Mouse (Mus musculus) R1 (cell line): ENCODE data around the gene Ceacam9.
"Not testable (repeated sequence)": the region's sequence is repeated elsewhere in the genome, so short reads cannot be mapped to it uniquely, and the experiment has no call there.

Experiments
- DNase-seq: peaks from one replicate; pipeline ENCODE4 v3.0.0-alpha.2; 2018; ENCODE audit warnings: low read depth, low spot score

Ceacam9 gene

DNA sequence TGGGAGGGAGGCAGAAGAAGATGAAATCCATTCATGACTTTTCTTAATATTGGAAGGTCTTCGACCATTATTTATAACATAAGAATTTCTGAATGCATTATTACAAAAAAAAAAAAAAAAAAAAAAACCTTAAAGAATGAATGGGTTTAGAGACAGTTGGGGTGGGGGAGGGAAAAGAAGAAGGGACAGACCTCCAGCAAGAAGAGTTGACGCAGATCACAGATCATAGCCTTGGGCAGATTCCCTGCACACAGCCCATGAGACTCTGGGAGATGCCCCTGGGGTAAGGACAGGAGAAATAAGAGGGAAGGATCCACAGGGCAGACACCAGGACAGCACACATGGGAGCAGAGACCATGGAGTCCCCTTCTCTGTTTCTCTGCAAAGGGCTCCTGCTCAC lies at the start of gene Ceacam9:
Gene Ceacam9 (plus strand): TSS at position 301 of the 400 bp plus-strand sequence.
- DNase-seq: no peak

DNA sequence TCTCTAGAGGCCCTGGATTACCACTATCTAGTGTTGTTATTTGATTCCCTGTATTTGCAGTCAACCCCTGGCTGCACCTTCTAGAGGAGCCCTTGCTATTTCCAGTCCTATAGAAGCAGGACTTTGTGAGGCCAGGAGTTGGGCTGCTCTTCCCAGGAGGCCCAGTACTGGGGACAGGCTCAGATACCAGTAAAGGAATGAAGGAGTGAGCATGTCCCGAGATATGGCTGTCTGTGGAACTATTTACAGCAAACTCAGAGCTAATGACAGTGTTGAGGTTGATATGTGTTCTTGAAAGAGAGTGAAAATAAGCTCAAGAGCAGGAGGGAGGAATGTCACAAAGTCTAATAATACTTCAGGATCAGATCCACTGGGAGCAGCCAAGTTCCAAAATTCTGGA lies 47.9 kb upstream of the Ceacam9 start:
- no peak for DNase-seq

DNA sequence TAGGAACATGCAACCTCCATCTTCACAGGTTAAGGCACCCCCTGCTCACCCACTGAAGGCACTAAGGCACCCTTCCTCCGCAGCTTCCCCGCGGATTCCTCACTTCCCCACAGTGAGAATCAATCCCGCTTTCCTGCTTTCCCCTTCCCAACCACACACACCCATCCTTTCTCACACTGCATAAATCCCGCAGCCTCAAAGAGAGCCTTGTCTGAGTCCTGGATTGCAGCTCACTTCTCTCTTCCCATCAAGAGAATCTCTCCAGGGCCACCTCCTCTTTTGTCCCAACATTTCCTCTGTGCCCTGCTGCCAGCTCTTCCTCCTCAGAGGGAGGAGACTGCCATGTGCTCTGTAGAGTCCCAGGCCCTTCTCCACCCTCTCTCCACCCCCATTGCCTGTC lies 47.0 kb upstream of the Ceacam9 start:
- DNase-seq: not testable (repeated sequence)

GRCm38 (mm10) chr7:16675605-16676004 lies 46.1 kb upstream of the Ceacam9 start, which contains the start of gene Ceacam15:
Gene Ceacam15, minus strand, starts transcription at chr7:16675705.
- no peak for DNase-seq

DNA sequence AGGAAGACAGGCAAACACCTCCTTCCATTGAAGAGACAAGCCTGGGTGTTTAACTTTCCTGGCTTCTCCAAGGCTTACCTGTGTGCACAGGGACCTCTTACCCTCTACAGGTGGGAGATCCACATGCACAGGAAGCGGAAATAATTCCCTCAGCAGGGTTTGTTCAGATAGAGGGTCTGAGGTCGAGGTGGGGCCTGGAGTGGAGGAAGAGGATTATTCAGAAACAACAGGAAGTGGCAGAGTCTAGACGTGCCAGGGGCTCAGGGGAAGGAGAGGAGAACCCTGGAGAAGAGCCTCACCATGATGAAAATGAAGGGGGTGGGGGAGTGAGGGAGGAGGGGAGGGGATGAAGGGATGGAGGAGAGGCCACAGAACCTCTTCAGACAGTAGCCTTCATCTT lies 41.5 kb upstream of the Ceacam9 start:
- DNase-seq: not testable (repeated sequence)

DNA sequence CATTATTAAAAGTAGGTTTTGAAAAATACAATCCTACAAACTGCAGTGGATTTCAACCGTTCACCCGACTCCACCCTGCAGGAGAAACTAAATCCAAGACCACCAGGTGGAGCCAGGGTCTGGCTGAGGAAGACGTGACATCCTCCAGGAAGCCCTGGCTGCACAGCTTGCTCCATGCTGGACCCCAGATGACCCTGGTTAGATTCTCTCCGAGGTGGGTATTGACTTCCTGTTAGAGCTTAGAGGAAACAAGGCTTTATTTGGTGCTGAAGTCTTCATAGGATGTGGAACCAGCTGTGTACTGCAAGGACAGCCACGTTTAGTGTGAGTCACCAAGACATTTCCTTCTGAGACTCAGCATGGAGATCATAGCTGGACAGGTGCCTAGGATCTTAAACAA lies 32.5 kb upstream of the Ceacam9 start:
- peak; percentile 12 for DNase-seq

- DNase-seq: peak; percentile 53
Observed at GRCm38 (mm10) chr7:16695025-16695424, 26.7 kb upstream of the Ceacam9 start.

- peak; percentile 85 for DNase-seq
Observed at GRCm38 (mm10) chr7:16699042-16699441, 22.7 kb upstream of the Ceacam9 start.

GRCm38 (mm10) chr7:16700583-16700982 lies 21.1 kb upstream of the Ceacam9 start:
- no peak for DNase-seq

GRCm38 (mm10) chr7:16706385-16706784 lies 15.3 kb upstream of the Ceacam9 start:
- DNase-seq: no peak

DNA sequence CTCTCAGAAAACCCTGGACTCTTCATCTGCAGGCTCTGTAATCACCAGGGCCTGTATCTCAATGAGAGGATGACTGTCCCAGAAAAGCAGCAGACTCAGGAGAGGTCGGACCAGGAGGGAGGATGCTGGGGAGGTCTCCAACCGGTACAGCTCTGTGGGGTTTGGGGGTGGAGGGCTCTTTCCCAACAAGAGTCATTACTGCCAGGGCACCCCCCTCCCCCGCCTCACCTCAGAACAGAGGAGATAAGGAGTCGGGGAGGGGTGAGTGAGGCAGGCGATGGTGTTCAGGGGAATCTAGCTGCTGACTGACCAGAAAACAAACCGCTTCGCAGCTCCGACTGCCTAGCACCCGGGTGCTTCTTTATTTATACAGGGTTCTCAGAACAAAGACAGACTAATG lies 13.5 kb upstream of the Ceacam9 start:
- DNase-seq: no peak

DNA sequence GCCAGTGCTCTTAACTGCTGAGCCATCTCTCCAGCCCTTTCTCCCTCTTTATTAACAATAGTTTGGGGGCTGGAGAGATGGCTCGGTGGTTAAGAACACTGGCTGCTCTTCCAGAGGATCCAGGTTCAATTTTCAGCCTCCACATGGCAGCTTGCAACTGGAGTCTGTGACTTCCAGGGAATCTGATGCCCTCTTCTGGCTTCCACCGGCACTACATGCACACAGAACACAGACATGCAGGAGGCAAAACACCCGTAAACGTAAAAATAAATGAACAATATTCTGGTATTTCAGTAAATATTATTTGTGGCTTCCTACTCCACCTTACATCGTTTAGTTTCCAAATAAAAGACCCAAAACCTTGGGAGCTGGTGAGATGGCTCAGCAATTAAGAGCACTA lies 11.1 kb upstream of the Ceacam9 start:
- DNase-seq: no peak

DNA sequence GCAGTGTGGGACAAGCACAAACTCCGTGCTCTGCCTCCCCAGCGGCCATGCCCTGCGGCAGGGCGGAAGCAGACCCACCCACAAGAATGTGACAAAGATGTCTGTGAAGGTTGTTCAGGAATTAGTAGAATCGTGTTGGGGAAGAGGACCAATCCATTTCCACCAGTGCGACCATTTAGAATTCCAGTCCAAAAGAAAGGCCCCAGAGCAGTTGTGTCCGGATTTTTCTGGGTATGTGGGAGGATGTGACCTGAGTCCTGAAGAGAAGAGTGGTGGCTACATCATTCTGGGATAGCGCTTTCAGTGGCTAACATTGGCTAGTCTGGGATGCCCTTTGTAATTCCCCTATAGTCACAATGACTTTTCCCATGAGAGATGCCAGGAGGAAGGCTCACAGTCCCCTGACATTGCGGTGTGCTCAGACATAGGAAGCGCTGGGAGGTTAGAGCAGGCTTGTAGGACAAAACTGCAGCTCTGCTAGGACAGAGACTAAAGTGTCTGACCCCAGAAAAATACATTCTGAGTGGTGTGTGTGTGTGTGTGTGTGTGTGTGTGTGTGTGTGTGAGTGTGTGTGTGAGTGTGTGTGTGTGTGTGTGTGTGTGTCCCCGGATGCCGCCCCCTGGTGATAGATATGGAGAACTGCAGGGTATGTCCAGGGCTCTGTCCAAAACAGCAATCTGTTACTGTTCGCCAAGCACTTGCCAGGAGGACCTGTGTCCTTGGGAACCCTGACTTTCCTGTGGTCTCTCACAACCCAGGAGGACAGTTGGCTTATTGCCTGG lies 8.9 kb upstream of the Ceacam9 start:
- peak; percentile 82 for DNase-seq

- DNase-seq: not testable (repeated sequence)
Observed at GRCm38 (mm10) chr7:16716456-16717152, 5.1 kb upstream of the Ceacam9 start.

- not testable (repeated sequence) for DNase-seq
Observed at GRCm38 (mm10) chr7:16722490-16722889, 761 bp downstream of the Ceacam9 start.

- DNase-seq: peak; percentile 96
Observed at GRCm38 (mm10) chr7:16728596-16729348, 7.0 kb downstream of the Ceacam9 start.

DNA sequence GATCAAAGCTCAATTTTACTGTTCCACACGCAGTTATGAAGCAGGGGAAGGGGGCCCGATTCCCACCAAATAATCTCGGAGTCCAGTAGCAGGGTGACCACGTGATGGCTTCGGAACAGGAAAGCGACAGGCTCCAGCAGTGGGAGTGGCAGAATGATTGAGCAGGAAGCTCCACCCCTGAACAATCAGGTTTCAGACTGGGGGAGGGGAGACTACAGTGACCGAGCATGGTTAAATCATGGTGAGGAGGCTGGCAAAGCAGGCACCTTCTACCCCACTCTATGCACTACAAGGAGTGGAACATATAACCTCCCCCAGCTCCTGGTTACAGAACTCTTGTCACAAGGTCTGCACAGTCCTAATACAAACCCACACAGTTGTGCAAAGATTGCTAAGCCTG lies 7.8 kb downstream of the Ceacam9 start:
- peak; percentile 66 for DNase-seq

DNA sequence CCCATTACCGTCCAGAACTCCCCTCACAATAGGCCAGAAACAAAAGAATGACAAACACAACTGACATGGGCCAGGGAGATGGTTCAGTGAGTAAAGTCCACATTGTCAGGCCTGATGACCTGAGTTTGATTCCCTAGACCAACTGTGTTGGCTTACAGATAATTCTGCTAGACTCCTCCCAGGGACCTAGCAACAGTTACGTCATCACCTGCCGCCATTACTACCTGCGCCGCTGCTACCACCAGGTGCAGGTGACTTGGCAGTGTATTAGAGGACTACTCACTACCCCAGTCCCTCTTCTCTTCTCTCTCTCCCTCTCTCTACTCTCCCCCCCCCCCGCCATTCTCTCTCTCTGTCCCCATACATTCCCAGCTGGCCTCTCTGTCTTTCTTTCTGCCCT lies 9.1 kb downstream of the Ceacam9 start:
- DNase-seq: peak; percentile 81

DNA sequence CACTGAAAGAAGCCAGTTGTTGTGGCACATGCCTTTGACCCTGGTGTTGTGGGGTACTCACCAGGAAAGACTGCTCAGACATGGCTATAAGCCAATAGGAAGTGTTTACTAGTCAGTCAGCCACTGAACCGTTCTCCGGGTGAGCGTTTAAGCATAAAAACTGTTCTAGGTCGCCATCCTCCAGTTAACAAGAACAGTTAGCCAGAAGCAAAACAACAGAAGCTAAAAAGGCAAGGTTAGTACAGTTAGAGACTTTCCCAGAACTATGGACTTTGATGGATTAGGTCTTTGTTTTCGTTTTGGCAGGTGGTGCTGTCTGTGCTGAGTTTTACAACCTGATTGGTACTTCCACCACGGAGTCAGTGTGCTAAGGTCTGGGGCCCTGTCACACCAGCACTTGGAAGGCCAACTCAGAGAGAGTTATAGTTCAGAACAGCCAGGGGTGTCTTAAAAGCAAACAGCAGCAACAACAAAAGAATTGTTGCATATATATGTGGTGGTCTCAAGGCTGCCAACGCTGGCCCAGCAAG lies 10.2 kb downstream of the Ceacam9 start:
- DNase-seq: no peak

- DNase-seq: no peak
Observed at GRCm38 (mm10) chr7:16737606-16738072, 15.9 kb downstream of the Ceacam9 start.

- DNase-seq: peak; percentile 99
Observed at GRCm38 (mm10) chr7:16738073-16738696, 16.5 kb downstream of the Ceacam9 start, which contains the start of gene Ap2s1. Gene Ap2s1, plus strand, starts transcription at chr7:16738410.
